In the genomic region with DNA sequence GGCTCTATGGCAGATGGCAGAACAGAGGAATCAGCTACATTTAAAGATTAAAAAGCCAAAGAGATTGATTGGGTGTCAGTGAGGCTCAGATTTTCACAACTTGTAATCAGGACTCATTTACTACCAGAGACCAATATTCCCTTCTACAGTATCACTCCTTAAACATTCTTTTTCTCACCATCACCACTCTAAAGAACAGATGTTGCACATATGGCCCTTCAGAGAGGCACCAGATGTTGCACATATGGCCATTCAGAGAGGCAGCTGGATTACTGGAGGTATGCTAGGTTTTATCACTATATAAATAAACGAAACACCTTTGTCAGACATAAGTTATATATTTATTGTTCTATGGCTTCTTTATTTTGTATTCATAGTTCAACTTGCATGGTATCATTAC, we compare ENCODE assay signal across 15 mouse cellular contexts.
"Had no signal": no experiment of that assay in that cellular context is flagged by ENCODE, and none has a peak within 500 bp of the region (broad histone marks: within the 10 kb centered on the region; RNA-seq: fewer than 3 reads in every experiment).

No protein-coding gene starts in this region.

- H3K27ac ChIP-seq: layer of hippocampus, adult 2 months; liver, embryonic 13.5 days; lung, embryonic 15.5 days; midbrain, embryonic 13.5 days; stomach, embryonic 15.5 days had no signal

- H3K36me3 ChIP-seq: liver, embryonic 13.5 days; lung, embryonic 15.5 days; midbrain, embryonic 13.5 days; stomach, embryonic 15.5 days had no signal

- H3K9me3 ChIP-seq: liver, embryonic 13.5 days; lung, embryonic 15.5 days; midbrain, embryonic 13.5 days; stomach, embryonic 15.5 days had no signal

- H3K9ac ChIP-seq: liver, embryonic 13.5 days; liver, postnatal 0 days; lung, embryonic 15.5 days; midbrain, embryonic 13.5 days; stomach, embryonic 15.5 days had no signal

- H3K4me1 ChIP-seq: liver, embryonic 13.5 days; lung, embryonic 15.5 days; midbrain, embryonic 13.5 days; stomach, embryonic 15.5 days had no signal

- H3K4me3 ChIP-seq: layer of hippocampus, adult 2 months; liver, embryonic 13.5 days; lung, embryonic 15.5 days; midbrain, embryonic 13.5 days; stomach, embryonic 15.5 days had no signal

- ATAC-seq: liver, postnatal 0 days; midbrain, embryonic 13.5 days had no signal

- DNase-seq: kidney, adult 9 months; kidney, postnatal 10 days; kidney, postnatal 4 days; left cerebral cortex, postnatal 4 days; liver; liver, embryonic 13.5 days; liver, postnatal 0 days; lung, postnatal 14 days; right cerebral cortex, postnatal 4 days; spleen, adult 18-20 months; thymus, postnatal 4 days had no signal

- H3K27me3 ChIP-seq: liver, embryonic 13.5 days; lung, embryonic 15.5 days; midbrain, embryonic 13.5 days; stomach, embryonic 15.5 days had no signal

- H3K4me2 ChIP-seq: liver, embryonic 13.5 days; lung, embryonic 15.5 days; midbrain, embryonic 13.5 days; stomach, embryonic 15.5 days had no signal
